Mouse (Mus musculus) embryonic facial prominence, embryonic 15.5 days (tissue): Measurements from ENCODE around the gene Iqck. TPM values are rescaled to one million over a fixed set of nuclear protein-coding genes. Genes with fewer than 3 reads are reported as not detected.
A peak's percentile ranks its signal among the peaks of the same experiment; 100 is the strongest.

Source experiments
- ATAC-seq: fragments of 200-750 bp; cut with Nextera tagmentation; 2 replicates; pipeline ENCODE4 v1.8.0; 2017; ENCODE audit warnings: low read depth, moderate TSS enrichment; ENCODE audit not compliant: insufficient number of reproducible peaks, low FRiP score, low TSS enrichment
- H3K27ac ChIP-seq: fragments of 300-500 bp; sonication (generic); replicated peaks from 2 replicates; pipeline ENCODE4 v1.5.1; 2015; ENCODE audit warnings: mild to moderate bottlenecking, inconsistent platforms
- H3K27me3 ChIP-seq: fragments of 300-500 bp; sonication (generic); 2 replicates; pipeline ENCODE4 v1.6.1; 2015; ENCODE audit warnings: inconsistent platforms
- H3K36me3 ChIP-seq: fragments of 300-500 bp; sonication (generic); 2 replicates; pipeline ENCODE4 v1.6.1; 2015; ENCODE audit warnings: mild to moderate bottlenecking, inconsistent platforms
- H3K4me1 ChIP-seq: fragments of 300-500 bp; sonication (generic); 2 replicates; pipeline ENCODE4 v1.6.1; 2015; ENCODE audit warnings: inconsistent platforms
- H3K4me2 ChIP-seq: fragments of 300-500 bp; sonication (generic); replicated peaks from 2 replicates; pipeline ENCODE4 v1.6.1; 2015; ENCODE audit warnings: mild to moderate bottlenecking, inconsistent platforms
- H3K4me3 ChIP-seq: fragments of 300-500 bp; sonication (generic); replicated peaks from 2 replicates; pipeline ENCODE4 v1.5.1; 2015; ENCODE audit warnings: mild to moderate bottlenecking, inconsistent platforms
- H3K9ac ChIP-seq: fragments of 300-500 bp; sonication (generic); 2 replicates; pipeline ENCODE4 v1.6.1; 2015; ENCODE audit warnings: inconsistent platforms
- H3K9me3 ChIP-seq: fragments of 300-500 bp; sonication (generic); replicated peaks from 2 replicates; pipeline ENCODE4 v1.6.1; 2016; ENCODE audit warnings: inconsistent platforms
- WGBS: fragments of 180-500 bp; shearing (Covaris S2); methylation state at CpG from one replicate; pipeline ENCODE4 v1.1.7; 2015; 5-methylcytosine and 5-hydroxymethylcytosine counted together
- polyA plus RNA-seq: library from polyadenylated mRNA; unstranded; fragments of >200 nt; fragmentation: Nextera tagmentation; extraction: Ambion mirVana; gene quantifications from 2 replicates; pipeline ENCODE4 v1.2.1, GENCODE M21; 2015

Gene Iqck
- polyA plus RNA-seq, 1 experiment from 2014 or later = 5.4 TPM

DNA sequence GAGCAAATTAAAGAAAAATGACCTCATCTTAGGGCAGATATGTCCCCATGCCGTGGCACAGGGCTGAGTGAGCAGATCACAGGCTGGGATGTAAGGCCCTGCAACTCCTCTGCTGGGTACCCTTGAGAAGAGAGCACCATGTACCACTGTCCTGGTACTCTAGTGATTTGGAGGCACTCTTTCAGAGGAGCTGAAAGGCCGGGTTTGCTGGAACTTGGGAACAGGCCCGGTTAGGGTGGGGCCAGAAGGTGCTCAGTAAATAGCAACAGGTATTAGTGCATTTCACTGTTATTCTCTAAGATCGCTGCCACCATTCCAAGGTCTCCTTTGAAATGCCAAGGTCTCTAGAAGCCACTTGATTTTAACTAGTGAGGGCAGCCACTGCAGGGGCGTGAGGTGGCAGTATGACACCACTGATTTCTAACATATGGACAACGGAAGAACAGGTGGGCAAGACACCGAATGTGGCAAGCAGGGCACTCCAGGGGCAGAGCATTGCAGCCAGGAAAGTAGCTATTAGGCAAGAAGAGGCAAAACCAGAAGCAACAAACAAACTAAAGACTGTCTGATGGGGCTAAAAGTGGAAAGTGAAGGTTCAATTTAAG lies 59.1 kb downstream of the Iqck start:
- H3K4me1 ChIP-seq = 0 out of 2 replicates have a peak, but pooled peaks cover 5% of the 10 kb centered on the region
- 73% methylated on average over 7 of the region's 7 CpGs for WGBS
- no peak overlapping the region for H3K4me3 ChIP-seq
- H3K4me2 ChIP-seq = no peak overlapping the region
- no peak for ATAC-seq
- H3K36me3 ChIP-seq = no peaks in the 10 kb centered on the region
- H3K27me3 ChIP-seq = no peaks in the 10 kb centered on the region
- H3K27ac ChIP-seq = no peak overlapping the region
- no peak overlapping the region for H3K9ac ChIP-seq
- H3K9me3 ChIP-seq = no peaks in the 10 kb centered on the region

DNA sequence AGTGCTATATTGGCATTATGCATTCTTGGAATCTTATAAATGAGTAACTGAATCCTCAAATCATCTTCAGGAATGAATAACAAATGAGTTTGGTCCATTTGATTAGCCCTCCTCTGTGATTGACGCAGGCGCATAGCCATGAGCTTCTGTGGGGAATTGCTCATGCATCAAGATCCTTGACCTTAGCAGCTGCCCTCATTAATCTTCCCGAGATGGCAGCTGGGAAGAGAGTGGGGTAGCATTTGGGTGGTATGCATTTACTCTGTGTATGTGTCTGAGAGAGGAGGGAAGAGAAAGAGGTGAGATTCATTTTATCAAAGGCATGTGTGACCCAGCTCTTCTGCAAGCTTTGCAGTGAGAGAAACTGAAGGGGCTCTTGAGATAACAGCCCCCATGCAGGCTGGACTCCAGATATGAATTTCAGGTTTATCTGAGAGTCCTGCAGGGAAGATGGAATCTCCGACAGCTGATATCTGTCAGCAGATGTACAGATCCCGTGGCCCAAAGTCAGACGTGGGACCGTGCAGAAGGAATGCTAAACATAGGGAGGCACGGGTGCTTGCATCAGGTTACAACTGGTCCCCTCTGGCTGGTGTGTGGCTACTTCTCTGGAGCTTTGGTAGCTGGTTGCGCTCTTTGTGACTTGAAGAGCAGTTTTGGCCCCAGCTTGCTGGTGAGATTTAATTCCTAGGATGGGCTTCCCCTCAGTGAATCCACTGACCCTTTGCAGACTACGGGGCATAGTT lies 63.9 kb downstream of the Iqck start:
- Histone ChIP-seq H3K4me2 (no peak overlapping the region), H3K27me3 (no peaks in the 10 kb centered on the region), H3K9me3 (no peaks in the 10 kb centered on the region), H3K27ac (no peak overlapping the region), H3K9ac (no peak overlapping the region), H3K4me1 (no peaks in the 10 kb centered on the region), H3K36me3 (no peaks in the 10 kb centered on the region), H3K4me3 (no peak overlapping the region)
- WGBS = 62% methylated on average over 10 of the region's 10 CpGs
- 0 out of 2 replicates have a peak, but pooled peaks have one; percentile 27 for ATAC-seq

DNA sequence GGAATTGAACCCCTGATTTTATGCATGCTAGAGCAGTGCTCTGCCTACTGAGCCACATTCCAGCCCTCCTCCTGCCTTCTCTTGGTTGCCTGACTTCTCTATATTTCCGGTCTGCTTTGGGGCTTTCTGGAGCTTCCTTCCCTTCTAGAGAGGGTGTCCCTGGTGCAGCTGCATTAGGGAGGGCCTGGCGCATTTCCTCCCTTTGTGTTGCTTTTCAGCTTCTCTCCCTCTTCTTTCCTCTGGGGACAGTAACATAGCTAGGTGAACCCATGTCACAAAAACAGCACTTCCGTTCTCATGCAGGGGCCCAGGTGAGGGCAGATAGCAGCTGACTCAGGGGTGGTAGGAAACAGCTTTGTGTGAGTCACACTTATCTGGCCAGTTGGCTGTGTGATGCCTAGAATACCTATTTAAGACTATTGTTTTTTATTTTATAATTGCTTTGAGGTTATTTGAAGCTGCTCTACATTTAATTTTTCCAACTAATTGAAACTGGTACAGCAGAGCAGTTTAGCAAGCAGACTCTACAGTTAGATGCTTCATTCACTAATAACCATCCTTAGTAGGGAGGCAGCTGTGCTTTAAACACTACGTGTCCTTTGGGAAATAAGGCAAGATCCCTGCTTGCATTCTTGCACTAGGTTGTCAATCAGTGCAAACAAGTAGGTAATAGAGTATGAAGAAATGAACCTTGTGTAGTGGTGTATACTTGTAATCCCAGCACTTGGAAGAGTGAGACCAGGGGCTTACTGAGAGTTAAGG lies 67.1 kb downstream of the Iqck start:
- 53% methylated on average over 4 of the region's 4 CpGs for WGBS
- Histone ChIP-seq H3K4me3 (no peak overlapping the region), H3K4me2 (no peak overlapping the region), H3K36me3 (no peaks in the 10 kb centered on the region), H3K27me3 (no peaks in the 10 kb centered on the region), H3K4me1 (no peaks in the 10 kb centered on the region), H3K9ac (no peak overlapping the region), H3K27ac (no peak overlapping the region; the same call in 1 of the 2 replicates), H3K9me3 (no peaks in the 10 kb centered on the region)
- ATAC-seq = no peak

DNA sequence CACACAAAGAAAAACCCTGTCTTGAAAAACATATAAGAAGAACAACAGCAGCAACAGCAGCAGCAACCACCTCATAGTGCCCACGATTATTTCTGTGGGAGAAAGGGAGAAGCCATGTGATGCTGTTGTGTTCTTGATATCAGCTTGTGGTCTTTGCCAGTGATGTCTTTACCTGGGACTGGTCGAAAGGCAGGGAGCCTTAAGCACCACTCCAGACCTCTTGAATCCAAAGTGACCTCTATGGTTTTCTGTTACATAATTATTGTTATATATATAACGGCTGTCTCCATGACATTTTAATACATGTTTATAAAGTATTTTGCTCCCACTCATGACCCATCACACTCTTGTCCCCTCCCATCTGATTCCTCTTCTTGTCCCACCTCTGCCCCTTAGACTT lies 70.0 kb downstream of the Iqck start:
- H3K4me1 ChIP-seq = peaks cover 17% of the 10 kb centered on the region
- no peak for ATAC-seq
- H3K27ac ChIP-seq = no peak overlapping the region
- WGBS = 76% methylated on average over 3 of the region's 3 CpGs
- H3K4me3 ChIP-seq = no peak overlapping the region
- no peaks in the 10 kb centered on the region for H3K36me3 ChIP-seq
- no peak overlapping the region for H3K9ac ChIP-seq
- no peak overlapping the region for H3K4me2 ChIP-seq
- H3K27me3 ChIP-seq = no peaks in the 10 kb centered on the region
- H3K9me3 ChIP-seq = no peaks in the 10 kb centered on the region

DNA sequence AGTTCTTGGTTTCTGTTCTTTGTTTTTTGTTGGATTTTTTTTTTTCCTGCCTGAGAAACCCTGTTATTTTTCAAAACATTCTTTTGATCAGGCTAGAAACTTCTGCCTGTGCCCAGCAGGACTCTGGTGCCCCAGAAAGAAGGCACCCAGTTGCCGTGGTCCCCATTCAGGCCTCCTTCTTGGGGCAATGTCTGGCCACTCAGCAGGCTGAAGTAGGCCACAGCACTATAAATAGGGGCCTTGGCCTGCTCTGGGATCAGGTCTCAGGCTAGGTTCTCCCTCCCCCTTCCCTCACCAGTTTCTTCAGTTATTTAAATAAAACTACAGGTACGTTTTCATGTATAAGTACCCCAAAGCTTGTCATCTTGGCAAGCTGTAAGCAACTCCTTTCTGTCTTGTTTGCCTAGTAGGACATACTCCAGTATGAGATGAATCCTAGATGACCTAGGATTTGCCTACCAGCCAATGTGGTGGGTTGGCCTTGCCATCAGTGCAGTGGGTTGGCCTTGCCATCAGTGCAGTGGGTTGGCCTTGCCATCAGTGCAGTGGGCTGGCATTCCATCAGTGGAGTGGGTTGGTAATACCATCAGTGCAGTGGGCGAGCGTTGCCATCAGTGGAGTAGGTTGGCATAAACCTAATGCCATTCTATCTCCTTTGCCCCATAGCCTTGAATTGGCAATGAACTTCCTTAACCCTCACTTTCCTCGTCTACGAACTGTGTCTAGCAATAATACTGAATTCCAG lies 71.1 kb downstream of the Iqck start:
- Histone ChIP-seq H3K4me3 (no peak overlapping the region), H3K4me2 (no peak overlapping the region), H3K36me3 (no peaks in the 10 kb centered on the region), H3K4me1 (peaks cover 17% of the 10 kb centered on the region), H3K27ac (no peak overlapping the region), H3K27me3 (no peaks in the 10 kb centered on the region), H3K9me3 (no peaks in the 10 kb centered on the region), H3K9ac (no peak overlapping the region)
- WGBS = 90% methylated on average over 6 of the region's 6 CpGs
- no peak for ATAC-seq

DNA sequence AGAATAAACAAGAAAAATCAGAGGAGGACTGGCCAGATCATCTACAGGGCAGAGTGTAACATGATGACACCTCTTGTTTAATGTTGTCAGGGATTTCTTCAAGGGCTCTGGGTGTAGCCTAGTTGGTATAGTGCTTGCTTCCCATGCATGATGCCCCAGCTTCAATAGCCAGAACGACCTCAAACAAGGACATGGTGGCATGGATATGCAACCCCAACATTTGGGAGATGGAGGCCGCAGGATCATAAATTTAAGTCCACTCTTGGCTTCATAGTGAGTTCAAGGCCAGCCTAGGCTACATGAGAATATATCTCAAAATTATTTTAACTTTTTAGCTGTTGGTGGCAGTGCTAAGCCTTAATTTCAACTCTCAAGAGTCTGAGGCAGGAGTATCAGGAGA lies 71.7 kb downstream of the Iqck start:
- Histone ChIP-seq H3K4me3 (no peak overlapping the region), H3K9ac (no peak overlapping the region), H3K27ac (no peak overlapping the region), H3K4me1 (peaks cover 17% of the 10 kb centered on the region), H3K4me2 (no peak overlapping the region), H3K36me3 (no peaks in the 10 kb centered on the region), H3K27me3 (no peaks in the 10 kb centered on the region), H3K9me3 (no peaks in the 10 kb centered on the region)
- ATAC-seq = no peak
- 89% methylated on average over 2 of the region's 2 CpGs for WGBS

DNA sequence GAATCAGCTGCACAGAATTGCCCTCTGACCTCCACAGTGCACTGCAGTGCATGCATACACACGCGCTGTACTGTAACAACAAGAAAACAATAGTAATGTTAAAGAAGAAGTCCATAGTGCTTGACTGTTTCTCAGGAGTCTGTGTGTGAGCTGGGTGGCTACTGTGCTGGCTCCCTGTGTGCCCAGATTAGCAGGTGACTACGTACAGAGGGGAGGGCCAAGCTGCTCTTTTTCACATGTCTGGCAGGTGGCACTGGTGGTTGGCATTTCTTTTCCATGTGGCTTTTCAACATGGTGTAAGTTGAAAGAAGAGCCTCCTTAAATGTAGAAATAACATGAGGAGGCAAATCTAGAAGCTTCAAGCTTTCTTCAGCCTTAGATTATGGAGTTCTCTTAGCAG lies 72.8 kb downstream of the Iqck start:
- H3K4me2 ChIP-seq = no peak overlapping the region
- 91% methylated on average over 3 of the region's 3 CpGs for WGBS

DNA sequence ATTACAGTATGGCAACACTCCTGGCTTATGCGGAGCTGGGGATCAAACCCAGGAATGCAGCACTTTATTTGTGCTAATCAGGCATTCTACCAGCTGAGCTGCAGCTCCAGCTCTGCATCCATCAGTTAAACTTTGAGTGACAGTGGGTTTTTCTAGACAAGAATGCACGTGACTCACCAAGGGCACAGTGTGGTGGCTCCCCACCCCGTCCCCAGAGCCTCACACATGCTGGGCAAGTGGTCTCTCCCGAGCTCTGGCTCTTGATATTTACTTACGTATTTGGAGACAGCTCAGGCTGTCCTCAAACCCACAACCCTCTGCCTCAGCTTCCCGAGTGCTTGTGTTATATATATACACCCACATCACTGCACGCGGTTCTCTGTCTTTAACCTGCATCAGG lies 73.4 kb downstream of the Iqck start:
- Histone ChIP-seq H3K36me3 (no peaks in the 10 kb centered on the region), H3K27me3 (no peaks in the 10 kb centered on the region), H3K9ac (no peak overlapping the region), H3K9me3 (no peaks in the 10 kb centered on the region), H3K27ac (no peak overlapping the region), H3K4me3 (no peak overlapping the region), H3K4me1 (peaks cover 17% of the 10 kb centered on the region), H3K4me2 (no peak overlapping the region)
- WGBS = 49% methylated on average over 8 of the region's 8 CpGs
- no peak for ATAC-seq

More for the DNA sequence above, 72.8 kb downstream of the Iqck start:
- Histone ChIP-seq H3K9me3 (no peaks in the 10 kb centered on the region), H3K36me3 (no peaks in the 10 kb centered on the region), H3K4me1 (peaks cover 17% of the 10 kb centered on the region), H3K27me3 (no peaks in the 10 kb centered on the region), H3K9ac (no peak overlapping the region), H3K27ac (no peak overlapping the region), H3K4me3 (no peak overlapping the region)
- no peak for ATAC-seq

DNA sequence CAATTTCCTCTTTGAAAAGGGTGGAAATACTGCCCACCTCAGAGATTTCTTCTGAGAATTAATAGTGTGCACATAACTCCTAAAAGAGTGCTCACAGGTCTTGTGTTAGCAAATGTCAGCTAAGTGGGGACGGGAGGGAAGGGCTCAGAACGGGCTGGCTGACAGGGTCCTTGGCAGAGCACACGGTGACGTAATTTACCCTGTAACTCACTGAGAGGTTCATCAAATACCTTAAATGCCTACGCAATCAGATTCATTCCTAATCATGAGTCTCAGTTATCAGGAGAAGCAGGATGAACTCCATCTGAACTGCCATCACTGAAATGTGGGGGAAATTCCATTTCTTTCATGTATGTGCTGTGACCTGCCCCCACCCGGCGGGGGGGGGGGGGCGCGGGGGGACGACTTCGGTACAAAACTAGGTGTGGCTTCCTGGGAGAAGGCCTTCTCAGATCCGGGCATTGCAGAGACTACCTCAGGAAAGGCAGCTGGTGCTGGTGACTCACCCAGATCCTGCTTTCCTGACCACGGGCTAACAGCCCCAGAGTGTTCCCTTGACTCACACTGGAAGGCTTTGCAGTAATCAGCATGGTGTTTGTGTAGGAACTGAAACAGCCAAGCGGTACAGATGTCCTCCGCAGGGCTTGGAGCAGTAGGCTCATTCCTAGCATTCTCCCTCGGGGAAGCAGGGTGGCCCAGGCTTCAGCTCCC lies 74.2 kb downstream of the Iqck start:
- H3K27me3 ChIP-seq = no peaks in the 10 kb centered on the region
- H3K36me3 ChIP-seq = no peaks in the 10 kb centered on the region
- H3K27ac ChIP-seq = peak overlapping the region; percentile 49
- WGBS = 16% methylated on average over 16 of the region's 16 CpGs
- H3K4me1 ChIP-seq = peaks cover 17% of the 10 kb centered on the region
- H3K4me2 ChIP-seq = no peak overlapping the region
- peak; percentile 69 for ATAC-seq
- H3K9ac ChIP-seq = no peak overlapping the region
- H3K4me3 ChIP-seq = no peak overlapping the region
- H3K9me3 ChIP-seq = no peaks in the 10 kb centered on the region

DNA sequence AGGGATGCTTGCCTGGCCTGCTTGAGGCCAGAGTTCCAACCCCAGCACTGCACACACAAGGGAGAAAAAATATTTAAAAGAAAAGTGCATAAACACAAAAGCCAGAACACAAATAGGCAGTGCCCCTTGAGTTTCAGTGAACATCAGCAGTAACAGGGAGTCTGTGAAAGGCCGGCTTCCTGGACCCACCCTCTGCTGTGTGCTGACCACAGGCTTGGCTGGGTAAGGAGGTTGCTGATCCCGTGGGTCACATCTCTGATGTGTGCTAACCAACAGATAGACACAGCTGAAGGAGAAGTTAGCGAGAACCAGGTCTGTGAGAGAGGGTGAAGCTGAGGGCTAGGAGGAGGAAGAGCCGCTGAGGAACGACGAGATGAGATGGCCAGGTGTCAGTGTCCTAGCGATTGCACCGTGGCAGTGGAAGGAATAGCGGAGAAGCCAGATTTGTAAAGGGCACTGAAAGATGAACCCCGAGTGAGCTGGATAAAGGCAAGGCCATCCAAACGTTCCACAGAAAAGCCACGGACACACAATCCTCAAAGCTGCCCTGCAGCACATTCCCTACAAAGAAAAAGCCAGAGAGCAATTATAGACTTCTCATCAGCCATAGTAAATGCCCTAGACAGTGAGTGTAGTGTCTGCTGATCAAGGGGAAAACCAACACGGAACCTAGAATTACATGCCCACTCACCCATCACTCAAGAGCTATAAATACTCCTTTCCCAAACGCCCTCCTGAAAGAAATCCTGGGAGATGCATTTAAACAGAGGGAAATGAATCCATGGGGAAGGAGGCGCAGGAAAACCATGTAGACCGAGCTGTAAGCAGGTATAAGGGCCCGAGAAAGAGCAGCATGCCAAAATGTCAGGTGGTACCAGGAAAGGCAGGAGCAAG lies 76.2 kb downstream of the Iqck start:
- peak; percentile 69; the same call in 1 of the 2 replicates for ATAC-seq
- no peak overlapping the region; the same call in 1 of the 2 replicates for H3K27ac ChIP-seq
- H3K9me3 ChIP-seq = no peaks in the 10 kb centered on the region

More for the DNA sequence above, 76.2 kb downstream of the Iqck start:
- H3K4me1 ChIP-seq = peaks cover 17% of the 10 kb centered on the region
- WGBS = 60% methylated on average over 17 of the region's 17 CpGs
- no peak overlapping the region for H3K4me3 ChIP-seq
- H3K4me2 ChIP-seq = no peak overlapping the region
- H3K27me3 ChIP-seq = no peaks in the 10 kb centered on the region
- no peaks in the 10 kb centered on the region for H3K36me3 ChIP-seq
- no peak overlapping the region for H3K9ac ChIP-seq
